Mouse (Mus musculus): ENCODE measurements around the gene Rag1. TPM values are rescaled to one million over a fixed set of nuclear protein-coding genes. Genes with fewer than 3 reads are reported as not detected.

Gene Rag1
- total and polyA plus RNA-seq, 3 experiments: 0.01 to 0.22 TPM; not detected in 1

DNA sequence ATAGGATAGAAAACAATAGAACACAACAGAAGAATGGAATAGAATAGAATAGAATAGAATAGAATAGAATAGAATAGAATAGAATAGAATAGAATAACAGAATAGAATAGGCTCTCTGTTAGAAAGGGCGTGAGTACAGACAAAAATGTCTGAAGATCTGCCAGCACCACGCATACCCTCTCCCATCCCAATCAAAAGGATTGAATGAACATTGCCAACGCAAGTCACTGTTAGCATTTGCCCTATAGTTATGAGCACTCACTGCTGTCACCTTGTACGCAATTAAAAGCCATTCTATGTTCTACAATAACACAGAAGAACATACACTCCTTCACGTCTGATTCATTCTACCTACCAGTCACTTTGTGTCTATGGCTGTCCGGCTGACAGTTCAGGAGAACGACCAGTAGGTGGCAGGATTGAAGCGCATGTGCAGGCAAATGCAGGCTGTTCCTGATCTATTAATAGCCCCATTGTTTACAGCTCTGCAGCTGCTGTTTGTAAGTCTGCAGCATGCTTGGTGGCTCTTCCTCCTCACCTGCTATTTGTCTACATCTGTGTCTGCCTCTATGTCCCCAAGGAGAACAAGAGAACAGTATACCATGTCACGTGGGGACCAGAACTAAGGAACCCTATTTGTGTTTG, 15.9 kb upstream of the Rag1 start:
- Histone ChIP-seq H3K4me1 (ENCODE audit: insufficient read depth, low read depth, low read length) (peaks cover 7% of the 10 kb centered on the region), H3K36me3 (replicated peaks) (no peaks in the 10 kb centered on the region), H3K9me3 (replicated peaks) (no peaks in the 10 kb centered on the region), H3K27me3 (ENCODE audit: insufficient read depth, low read length) (peaks cover 2% of the 10 kb centered on the region; the same call in 1 of the 2 replicates), H3K4me3 (ENCODE audit: low read depth, low read length) (no peak overlapping the region)
- DNase-seq (ENCODE audit: low spot score) (peak; percentile 18), ATAC-seq (ENCODE audit: extremely low read depth, insufficient number of reproducible peaks, low FRiP score, poor library complexity, severe bottlenecking) (peak; percentile 92)
- no peak for TF ChIP-seq GATA2 (IDR thresholded peaks at IDR 0.05; ENCODE audit: borderline replicate concordance, low read depth, low read length)
- no peak for TF ChIP-seq GATA1 (IDR thresholded peaks at IDR 0.05; ENCODE audit: borderline replicate concordance, low read length)
- peak; percentile 94 for TF ChIP-seq CTCF (IDR thresholded peaks at IDR 0.05; ENCODE audit: low read depth, low read length)
- TF ChIP-seq TAL1 (conservative IDR thresholded peaks at IDR 0.05; ENCODE audit: low read depth, low read length): no peak
- TF ChIP-seq POLR2AphosphoS5 (IDR thresholded peaks at IDR 0.05; ENCODE audit: insufficient replicate concordance, low read depth, low read length): no peak

DNA sequence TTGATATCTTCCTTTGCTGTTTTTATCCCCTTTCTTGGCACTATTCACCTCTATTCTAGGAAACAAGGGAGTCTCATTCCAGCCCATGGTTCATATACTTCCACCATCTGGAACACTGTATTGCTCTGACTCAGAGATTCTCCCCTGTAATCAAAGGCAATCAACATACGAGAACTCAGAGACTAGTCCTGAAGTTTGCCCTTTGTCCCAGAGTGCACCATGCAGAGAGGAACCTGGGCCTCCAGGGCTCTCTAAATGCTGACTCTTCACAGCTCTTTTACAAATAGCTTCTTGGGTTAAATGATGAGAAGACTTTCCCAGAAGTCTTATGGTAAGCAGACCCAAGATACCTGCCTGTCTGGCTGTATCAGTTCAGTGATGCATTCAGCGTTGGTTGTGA, 11.2 kb upstream of the Rag1 start:
- TF ChIP-seq POLR2AphosphoS5 (IDR thresholded peaks at IDR 0.05; ENCODE audit: insufficient replicate concordance, low read depth, low read length) (no peak), TAL1 (conservative IDR thresholded peaks at IDR 0.05; ENCODE audit: low read depth, low read length) (no peak), GATA2 (IDR thresholded peaks at IDR 0.05; ENCODE audit: borderline replicate concordance, low read depth, low read length) (no peak), GATA1 (IDR thresholded peaks at IDR 0.05; ENCODE audit: borderline replicate concordance, low read length) (no peak), CTCF (IDR thresholded peaks at IDR 0.05; ENCODE audit: low read depth, low read length) (no peak)
- no peak for DNase-seq (ENCODE audit: low spot score)
- Histone ChIP-seq H3K36me3 (replicated peaks) (no peaks in the 10 kb centered on the region), H3K4me1 (ENCODE audit: insufficient read depth, low read depth, low read length) (peaks cover 4% of the 10 kb centered on the region), H3K27me3 (ENCODE audit: insufficient read depth, low read length) (no peaks in the 10 kb centered on the region; the same call in 1 of the 2 replicates), H3K4me3 (ENCODE audit: low read depth, low read length) (no peak overlapping the region), H3K9me3 (replicated peaks) (no peaks in the 10 kb centered on the region)
- ATAC-seq (ENCODE audit: extremely low read depth, insufficient number of reproducible peaks, low FRiP score, poor library complexity, severe bottlenecking): no peak

DNA sequence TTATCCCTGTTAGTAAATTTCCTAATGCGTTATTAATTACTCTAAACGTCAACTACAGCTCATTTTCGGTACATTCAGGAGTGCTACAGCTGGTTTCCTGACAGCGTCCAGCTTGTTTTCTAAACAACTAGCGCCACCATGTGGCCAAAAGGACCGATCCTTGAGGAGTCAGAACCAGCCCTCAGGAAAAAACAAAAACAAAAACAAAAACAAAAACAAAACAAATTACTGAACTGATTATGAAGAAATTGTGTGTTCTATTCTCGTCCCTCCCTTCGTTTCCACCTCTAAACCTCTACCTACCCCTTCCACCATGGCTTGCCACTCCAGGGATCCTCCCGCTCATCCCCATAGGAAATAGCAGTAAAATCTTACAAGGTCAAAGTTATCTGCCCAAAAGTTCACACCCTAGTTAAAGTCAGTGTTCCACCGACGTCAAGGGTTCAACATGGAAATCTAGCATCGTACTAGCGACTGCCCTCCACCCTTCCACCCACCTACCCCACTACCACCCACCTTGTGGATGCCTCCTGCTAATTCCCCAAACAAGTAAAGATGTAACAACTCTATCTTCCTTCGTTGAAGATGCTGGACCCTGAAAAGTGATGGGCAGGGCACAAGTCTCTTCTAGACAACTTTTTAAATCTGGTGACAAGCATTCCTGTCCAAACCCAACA, 3.8 kb upstream of the Rag1 start:
- DNase-seq (ENCODE audit: low spot score) (peak; percentile 19), ATAC-seq (ENCODE audit: extremely low read depth, insufficient number of reproducible peaks, low FRiP score, poor library complexity, severe bottlenecking) (peak; percentile 55)
- Histone ChIP-seq H3K4me1 (ENCODE audit: insufficient read depth, low read depth, low read length) (peaks cover 23% of the 10 kb centered on the region), H3K4me3 (ENCODE audit: low read depth, low read length) (peak overlapping the region; percentile 54; the same call in 1 of the 2 replicates), H3K9me3 (replicated peaks) (no peaks in the 10 kb centered on the region), H3K36me3 (replicated peaks) (no peaks in the 10 kb centered on the region), H3K27me3 (ENCODE audit: insufficient read depth, low read length) (peaks cover 9% of the 10 kb centered on the region)
- TF ChIP-seq TAL1 (conservative IDR thresholded peaks at IDR 0.05; ENCODE audit: low read depth, low read length): no peak
- no peak for TF ChIP-seq POLR2AphosphoS5 (IDR thresholded peaks at IDR 0.05; ENCODE audit: insufficient replicate concordance, low read depth, low read length)
- no peak for TF ChIP-seq GATA1 (IDR thresholded peaks at IDR 0.05; ENCODE audit: borderline replicate concordance, low read length)
- TF ChIP-seq GATA2 (IDR thresholded peaks at IDR 0.05; ENCODE audit: borderline replicate concordance, low read depth, low read length): no peak
- TF ChIP-seq CTCF (IDR thresholded peaks at IDR 0.05; ENCODE audit: low read depth, low read length): no peak

DNA sequence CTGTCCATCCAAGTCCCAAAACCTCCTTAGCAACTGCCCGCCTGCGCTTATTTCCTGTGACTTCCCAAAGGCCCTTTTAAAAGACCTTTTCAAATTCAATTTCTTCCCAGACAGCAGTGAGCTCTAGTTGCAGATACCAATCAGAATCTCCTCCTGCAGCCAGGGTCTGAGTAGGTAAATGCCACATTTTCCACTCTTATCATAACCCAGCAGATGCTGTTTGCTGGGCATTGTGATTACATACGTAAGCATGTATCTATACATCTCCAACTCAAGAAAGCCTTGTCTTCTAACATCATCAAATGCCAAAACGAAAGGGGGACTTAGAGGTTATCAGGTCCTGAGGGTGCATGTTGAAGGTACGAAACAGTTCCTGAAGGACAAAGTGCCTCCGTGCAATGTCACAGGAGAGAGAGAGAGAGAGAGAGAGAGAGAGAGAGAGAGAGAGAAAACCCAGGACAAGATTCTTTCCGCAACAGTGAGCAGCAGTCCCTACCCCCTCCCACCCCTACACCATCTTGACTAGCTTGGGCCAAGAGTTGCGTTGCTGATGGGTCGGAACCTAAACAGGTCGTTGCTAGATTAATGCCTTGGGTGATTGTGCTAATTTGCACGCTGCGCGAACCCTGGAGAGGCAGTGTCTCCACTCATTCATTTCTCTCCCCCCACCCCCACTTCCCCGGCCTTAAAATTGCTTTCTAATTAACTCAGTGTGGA, 3.1 kb upstream of the Rag1 start:
- peak; percentile 4 for DNase-seq (ENCODE audit: low spot score)
- no peaks in the 10 kb centered on the region for H3K36me3 ChIP-seq (replicated peaks)
- peak overlapping the region; percentile 54; the same call in 1 of the 2 replicates for H3K4me3 ChIP-seq (ENCODE audit: low read depth, low read length)
- H3K9me3 ChIP-seq (replicated peaks): no peaks in the 10 kb centered on the region
- TF ChIP-seq POLR2AphosphoS5 (IDR thresholded peaks at IDR 0.05; ENCODE audit: insufficient replicate concordance, low read depth, low read length) (no peak), CTCF (IDR thresholded peaks at IDR 0.05; ENCODE audit: low read depth, low read length) (no peak), GATA1 (IDR thresholded peaks at IDR 0.05; ENCODE audit: borderline replicate concordance, low read length) (no peak), GATA2 (IDR thresholded peaks at IDR 0.05; ENCODE audit: borderline replicate concordance, low read depth, low read length) (no peak), TAL1 (conservative IDR thresholded peaks at IDR 0.05; ENCODE audit: low read depth, low read length) (peak; percentile 44)
- H3K27me3 ChIP-seq (ENCODE audit: insufficient read depth, low read length): peaks cover 10% of the 10 kb centered on the region
- H3K4me1 ChIP-seq (ENCODE audit: insufficient read depth, low read depth, low read length): peaks cover 24% of the 10 kb centered on the region
- ATAC-seq (ENCODE audit: extremely low read depth, insufficient number of reproducible peaks, low FRiP score, poor library complexity, severe bottlenecking): peak; percentile 66

DNA sequence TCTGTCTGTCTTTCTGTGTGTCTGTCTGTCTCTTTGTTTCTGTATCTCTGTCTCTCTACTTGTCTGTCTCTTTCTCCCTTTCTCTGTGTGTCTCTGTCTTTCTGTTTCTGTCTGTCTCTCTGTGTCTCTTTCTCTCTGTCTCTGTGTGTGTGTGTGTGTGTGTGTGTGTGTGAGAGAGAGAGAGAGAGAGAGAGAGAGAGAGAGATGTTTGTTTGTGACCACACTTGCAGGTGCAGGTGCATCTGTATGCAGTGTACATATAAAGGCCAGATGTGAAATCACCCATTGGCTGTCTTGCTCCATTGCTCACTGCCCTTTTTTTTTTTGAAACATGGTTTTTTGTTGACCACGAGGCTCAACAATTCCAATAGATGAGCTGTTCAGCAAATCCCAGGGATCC, 1.1 kb upstream of the Rag1 start:
- no peaks in the 10 kb centered on the region for H3K9me3 ChIP-seq (replicated peaks)
- DNase-seq (ENCODE audit: low spot score): no peak
- TF ChIP-seq POLR2AphosphoS5 (IDR thresholded peaks at IDR 0.05; ENCODE audit: insufficient replicate concordance, low read depth, low read length) (no peak), TAL1 (conservative IDR thresholded peaks at IDR 0.05; ENCODE audit: low read depth, low read length) (no peak), GATA2 (IDR thresholded peaks at IDR 0.05; ENCODE audit: borderline replicate concordance, low read depth, low read length) (no peak), CTCF (IDR thresholded peaks at IDR 0.05; ENCODE audit: low read depth, low read length) (no peak), GATA1 (IDR thresholded peaks at IDR 0.05; ENCODE audit: borderline replicate concordance, low read length) (no peak)
- no peaks in the 10 kb centered on the region for H3K36me3 ChIP-seq (replicated peaks)
- peaks cover 24% of the 10 kb centered on the region for H3K4me1 ChIP-seq (ENCODE audit: insufficient read depth, low read depth, low read length)
- no peak for ATAC-seq (ENCODE audit: extremely low read depth, insufficient number of reproducible peaks, low FRiP score, poor library complexity, severe bottlenecking)
- H3K4me3 ChIP-seq (ENCODE audit: low read depth, low read length): no peak overlapping the region
- peaks cover 10% of the 10 kb centered on the region for H3K27me3 ChIP-seq (ENCODE audit: insufficient read depth, low read length)

DNA sequence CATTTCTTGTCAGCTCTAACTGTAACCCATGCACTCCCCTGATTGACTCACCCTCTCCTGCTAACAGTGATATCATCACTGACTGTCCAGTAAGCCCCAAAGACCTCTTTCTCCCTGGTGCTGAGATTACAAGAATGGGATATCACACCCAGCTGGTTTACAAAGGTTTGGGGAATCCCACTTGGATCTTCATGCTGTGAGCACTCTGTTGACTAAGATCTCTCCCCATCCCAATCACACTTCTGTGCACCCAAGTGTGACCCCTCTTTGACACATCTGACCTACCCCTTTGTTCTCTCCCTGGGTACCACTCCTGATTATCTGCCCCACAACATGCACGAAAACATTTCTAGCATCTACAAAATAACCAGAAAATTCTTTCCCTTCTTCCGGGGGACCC, 940 bp downstream of the Rag1 start:
- DNase-seq (ENCODE audit: low spot score): no peak
- Histone ChIP-seq H3K4me3 (ENCODE audit: low read depth, low read length) (no peak overlapping the region), H3K36me3 (replicated peaks) (no peaks in the 10 kb centered on the region), H3K9me3 (replicated peaks) (no peaks in the 10 kb centered on the region), H3K27me3 (ENCODE audit: insufficient read depth, low read length) (peaks cover 10% of the 10 kb centered on the region), H3K4me1 (ENCODE audit: insufficient read depth, low read depth, low read length) (peaks cover 24% of the 10 kb centered on the region)
- TF ChIP-seq GATA2 (IDR thresholded peaks at IDR 0.05; ENCODE audit: borderline replicate concordance, low read depth, low read length): no peak
- no peak for TF ChIP-seq TAL1 (conservative IDR thresholded peaks at IDR 0.05; ENCODE audit: low read depth, low read length)
- TF ChIP-seq GATA1 (IDR thresholded peaks at IDR 0.05; ENCODE audit: borderline replicate concordance, low read length): no peak
- TF ChIP-seq CTCF (IDR thresholded peaks at IDR 0.05; ENCODE audit: low read depth, low read length): no peak
- TF ChIP-seq POLR2AphosphoS5 (IDR thresholded peaks at IDR 0.05; ENCODE audit: insufficient replicate concordance, low read depth, low read length): no peak
- ATAC-seq (ENCODE audit: extremely low read depth, insufficient number of reproducible peaks, low FRiP score, poor library complexity, severe bottlenecking): no peak

Measured in G1E (cell line).